Mouse (Mus musculus): ENCODE results near the gene Nf1.

DNA sequence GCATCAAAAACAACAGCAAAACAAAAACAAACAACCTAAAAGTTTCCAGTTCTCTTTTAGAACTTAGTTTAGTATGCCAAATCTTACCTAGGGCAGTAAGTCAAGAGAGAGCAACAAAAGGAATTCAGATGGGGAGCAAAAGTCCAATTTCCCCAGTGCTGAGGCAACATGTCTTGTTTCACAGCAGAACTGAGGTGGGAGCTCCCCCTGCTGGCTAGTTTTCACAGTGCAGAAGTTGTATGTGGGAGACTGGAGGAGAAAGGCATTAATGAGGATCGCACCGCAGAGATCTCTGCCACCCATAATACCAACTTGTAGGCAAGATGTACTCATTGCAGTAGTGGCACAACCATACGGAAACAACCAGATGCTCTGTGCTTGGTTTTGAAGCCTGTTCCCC, 58.8 kb downstream of the Nf1 start:
- TF ChIP-seq CTCF (IDR thresholded peaks at IDR 0.05), result peak; percentile 97
- no peak for TF ChIP-seq EP300 (IDR thresholded peaks at IDR 0.05)
